Mouse (Mus musculus) testis, postnatal 14 days (tissue): ENCODE results near the gene Sema4g.

Source experiments
- DNase-seq: peaks from one replicate; pipeline ENCODE4 v3.0.0; 2021; ENCODE audit warnings: low spot score

Gene Sema4g

GRCm38 (mm10) chr19:45048644-45049365, 59.9 kb downstream of the Sema4g start:
- DNase-seq = no peak

GRCm38 (mm10) chr19:45049523-45049922, 60.6 kb downstream of the Sema4g start:
- no peak for DNase-seq
